Mouse (Mus musculus): Measurements from ENCODE around the gene Pdzph1.
A peak's percentile ranks its signal among the peaks of the same experiment; 100 is the strongest.

Gene Pdzph1

GRCm38 (mm10) chr17:58922821-58923220, 68.4 kb downstream of the Pdzph1 start:
- no peak for DNase-seq (ENCODE audit: low spot score in 2 of 2)

GRCm38 (mm10) chr17:58919927-58920326, 71.2 kb downstream of the Pdzph1 start:
- DNase-seq (ENCODE audit: low spot score in 2 of 2) = no peak

- peak; percentile 38 to 53 for DNase-seq (ENCODE audit: low spot score in 2 of 2)
These were observed 72.1 kb downstream of the Pdzph1 start for GRCm38 (mm10) chr17:58919061-58919460.

- DNase-seq (ENCODE audit: low spot score in 2 of 2) = no peak
These were observed 72.6 kb downstream of the Pdzph1 start for GRCm38 (mm10) chr17:58918539-58918938.

GRCm38 (mm10) chr17:58911564-58911963, 79.6 kb downstream of the Pdzph1 start:
- DNase-seq (ENCODE audit: low spot score in 2 of 2) = no peak

GRCm38 (mm10) chr17:58909061-58909661, 82.0 kb downstream of the Pdzph1 start:
- DNase-seq (ENCODE audit: low spot score in 2 of 2) = peak; percentile 61 to 66

GRCm38 (mm10) chr17:58906001-58906400, 85.2 kb downstream of the Pdzph1 start:
- DNase-seq (ENCODE audit: low spot score in 2 of 2) = no peak

- DNase-seq (ENCODE audit: low spot score in 2 of 2) = no peak
These were observed 99.5 kb downstream of the Pdzph1 start for GRCm38 (mm10) chr17:58891488-58892210.

- DNase-seq (ENCODE audit: low spot score in 2 of 2) = no peak
These were observed 101.1 kb downstream of the Pdzph1 start for GRCm38 (mm10) chr17:58889905-58890645.

GRCm38 (mm10) chr17:58884393-58884792, 106.8 kb downstream of the Pdzph1 start:
- DNase-seq (ENCODE audit: low spot score in 2 of 2) = no peak

GRCm38 (mm10) chr17:58873356-58873755, 117.8 kb downstream of the Pdzph1 start:
- DNase-seq (ENCODE audit: low spot score in 2 of 2) = no peak

- DNase-seq (ENCODE audit: low spot score in 2 of 2) = peak; percentile 3 to 15
These were observed 120.4 kb downstream of the Pdzph1 start for GRCm38 (mm10) chr17:58870795-58871194.

All from frontal cortex, postnatal 36 days (tissue).